Mouse (Mus musculus): ENCODE data around the gene Ccdc62. TPM values are rescaled to one million over a fixed set of nuclear protein-coding genes. Genes with fewer than 3 reads are reported as not detected.
A peak's percentile ranks its signal among the peaks of the same experiment; 100 is the strongest.

Ccdc62 gene
- polyA plus RNA-seq, 1 experiment: 3.3 TPM

DNA sequence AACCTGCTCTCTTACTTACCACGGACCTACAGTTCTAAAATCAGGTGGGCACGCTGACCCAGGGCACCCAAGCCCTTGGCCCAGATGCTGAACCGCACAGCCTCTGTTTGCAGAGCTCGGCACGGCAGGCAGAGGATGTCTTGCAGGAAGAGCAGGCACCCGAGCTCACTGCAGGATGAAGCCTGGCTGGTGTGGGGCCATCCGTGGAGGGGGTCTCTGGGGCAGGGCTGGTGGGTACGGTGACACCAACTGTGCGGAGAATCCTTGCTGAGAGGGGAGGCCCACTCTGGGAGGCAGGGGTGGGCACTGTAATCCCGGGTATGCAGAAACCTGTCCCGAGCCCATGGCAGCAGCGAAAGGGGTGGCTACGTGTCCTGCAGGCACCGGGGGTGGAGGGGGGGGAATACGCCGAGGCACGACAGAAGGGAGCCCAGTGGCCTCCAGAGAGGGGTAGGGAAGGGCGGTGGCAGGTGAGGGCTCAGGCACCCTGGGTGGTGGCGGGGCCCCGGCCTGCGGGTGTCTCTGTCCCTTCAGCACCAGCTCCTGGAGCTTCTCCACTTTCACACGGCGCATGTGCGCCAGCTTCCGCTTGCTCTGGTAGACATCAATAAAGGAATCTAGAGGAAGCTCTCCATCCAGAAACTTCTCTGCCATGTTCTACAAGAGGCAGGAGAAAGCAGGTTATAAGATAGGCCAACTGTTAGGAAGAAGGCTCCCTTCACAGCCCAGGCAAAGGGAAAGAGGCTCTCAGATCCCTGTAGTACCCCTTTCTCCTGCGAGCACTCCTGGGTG is 75.8 kb downstream of the Ccdc62 start:
- Histone ChIP-seq H3K4me3 (ENCODE audit: insufficient read depth, low read length) (no peak overlapping the region), H3K4me1 (ENCODE audit: control insufficient read depth, insufficient read depth, low read length) (peaks cover 15% of the 10 kb centered on the region), H3K27ac (ENCODE audit: insufficient read depth, low read depth, low read length) (no peak overlapping the region)
- TF ChIP-seq CTCF (IDR thresholded peaks at IDR 0.05; ENCODE audit: low read depth, low read length) (no peak), POLR2A (IDR thresholded peaks at IDR 0.05; ENCODE audit: borderline replicate concordance, low read depth, low read length) (no peak)

DNA sequence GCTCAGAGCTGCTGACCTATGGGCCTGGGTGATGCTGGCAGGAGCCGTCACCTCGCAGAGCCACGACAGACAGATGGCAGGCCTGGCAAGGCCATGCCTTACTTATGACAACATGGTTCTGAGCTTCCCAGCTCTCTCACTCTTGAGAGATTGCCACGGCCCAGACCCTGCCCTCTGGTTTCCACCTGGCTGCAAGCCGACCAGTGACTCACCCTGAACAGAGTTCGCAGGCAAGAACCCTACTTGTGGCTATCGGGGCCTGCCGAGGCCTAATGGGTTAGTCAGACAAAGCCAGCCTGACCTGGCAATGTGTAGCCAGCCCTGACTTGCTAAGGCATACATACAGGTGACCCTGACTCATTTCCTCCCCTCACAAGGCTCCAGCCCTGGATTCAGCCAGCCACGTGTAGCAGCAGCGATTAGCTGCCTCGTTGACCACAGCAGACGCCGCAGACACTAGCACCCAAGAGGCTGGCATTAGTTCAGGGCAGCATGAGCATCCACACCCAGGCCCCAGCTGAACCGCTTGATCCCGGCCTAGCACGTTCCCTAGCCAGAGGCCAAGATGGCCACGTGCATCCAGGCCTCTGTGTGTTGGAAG is 76.5 kb downstream of the Ccdc62 start:
- TF ChIP-seq POLR2A (IDR thresholded peaks at IDR 0.05; ENCODE audit: borderline replicate concordance, low read depth, low read length) (no peak), CTCF (IDR thresholded peaks at IDR 0.05; ENCODE audit: low read depth, low read length) (no peak)
- Histone ChIP-seq H3K4me1 (ENCODE audit: control insufficient read depth, insufficient read depth, low read length) (peaks cover 21% of the 10 kb centered on the region), H3K4me3 (ENCODE audit: insufficient read depth, low read length) (no peak overlapping the region), H3K27ac (ENCODE audit: insufficient read depth, low read depth, low read length) (no peak overlapping the region)

DNA sequence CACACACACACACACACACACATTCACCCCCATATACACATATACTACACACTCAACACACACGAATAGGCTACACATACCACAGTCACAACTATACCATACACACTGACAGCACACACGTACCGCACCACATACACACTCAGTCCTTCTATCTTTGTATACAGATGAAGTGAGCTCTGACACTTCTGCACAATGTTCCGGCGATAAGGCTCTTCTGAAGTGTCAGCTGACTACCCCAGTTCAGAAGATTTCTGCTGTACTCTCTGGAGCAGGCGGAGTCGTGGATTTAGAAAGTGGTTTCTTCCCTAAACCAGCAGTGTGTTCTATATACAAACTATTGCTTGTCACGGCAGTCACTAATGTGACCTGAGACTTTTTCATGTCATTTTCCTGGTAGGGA is 79.6 kb downstream of the Ccdc62 start:
- Histone ChIP-seq H3K27ac (ENCODE audit: insufficient read depth, low read depth, low read length) (no peak overlapping the region), H3K4me3 (ENCODE audit: insufficient read depth, low read length) (no peak overlapping the region), H3K4me1 (ENCODE audit: control insufficient read depth, insufficient read depth, low read length) (peaks cover 47% of the 10 kb centered on the region)
- TF ChIP-seq POLR2A (IDR thresholded peaks at IDR 0.05; ENCODE audit: borderline replicate concordance, low read depth, low read length): no peak
- TF ChIP-seq CTCF (IDR thresholded peaks at IDR 0.05; ENCODE audit: low read depth, low read length): no peak

DNA sequence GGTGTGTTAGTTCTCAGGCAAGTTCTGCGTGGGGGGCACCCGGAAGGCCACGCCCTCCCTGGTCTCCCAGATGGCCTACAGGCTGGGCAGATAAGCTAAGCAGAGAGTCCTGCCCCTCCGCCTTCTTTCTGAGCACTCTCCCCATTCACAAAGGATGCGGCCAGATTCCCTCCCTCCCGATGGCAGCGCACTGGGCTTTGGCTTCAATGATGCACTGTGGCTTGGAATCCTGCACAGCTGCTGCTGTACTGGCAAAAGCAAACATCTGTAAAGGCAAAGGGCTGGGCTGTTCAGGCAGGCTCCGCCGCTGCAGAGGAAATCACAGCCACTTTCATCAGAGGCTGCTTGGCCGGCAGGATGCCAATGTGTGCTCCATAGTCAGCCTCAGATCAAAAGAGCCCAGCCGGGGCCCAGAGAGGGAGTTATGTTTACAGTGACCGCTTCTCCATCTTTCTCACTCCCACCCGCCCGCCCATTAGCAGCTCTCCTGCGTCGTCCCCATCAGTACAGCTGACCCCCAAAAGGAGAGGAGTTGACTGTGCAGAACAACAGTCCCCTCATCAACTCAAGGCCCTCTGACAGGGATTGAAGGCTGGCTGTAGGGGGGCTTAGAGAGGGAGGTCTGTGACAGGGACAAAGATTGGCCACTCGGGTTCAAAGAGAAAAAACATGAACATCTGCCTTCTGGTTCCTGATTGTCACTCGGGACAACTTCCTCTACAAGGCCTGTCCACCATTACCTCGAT is 80.6 kb downstream of the Ccdc62 start:
- TF ChIP-seq CTCF (IDR thresholded peaks at IDR 0.05; ENCODE audit: low read depth, low read length) (no peak), POLR2A (IDR thresholded peaks at IDR 0.05; ENCODE audit: borderline replicate concordance, low read depth, low read length) (no peak)
- Histone ChIP-seq H3K4me3 (ENCODE audit: insufficient read depth, low read length) (peak overlapping the region; percentile 34), H3K27ac (ENCODE audit: insufficient read depth, low read depth, low read length) (peak overlapping the region; percentile 58), H3K4me1 (ENCODE audit: control insufficient read depth, insufficient read depth, low read length) (peaks cover 56% of the 10 kb centered on the region)

DNA sequence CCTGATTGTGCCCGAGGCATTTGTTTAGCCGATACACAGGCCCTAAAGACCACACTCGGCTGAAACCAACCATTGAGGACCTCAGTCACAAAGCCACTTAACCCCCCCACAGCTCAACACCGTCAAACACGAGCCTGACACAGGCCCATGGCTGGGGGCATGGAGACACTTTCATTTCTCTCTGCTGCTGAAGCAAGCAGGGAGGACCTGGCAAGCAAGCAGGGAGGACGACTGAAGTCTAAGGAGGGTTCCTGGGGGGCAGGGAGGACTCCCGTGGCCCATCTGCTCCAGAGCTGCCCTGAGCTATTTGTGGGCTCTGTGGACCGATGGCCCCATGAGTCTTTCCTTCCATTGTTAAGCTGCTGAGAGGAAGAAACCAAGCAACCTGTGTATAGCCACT is 81.4 kb downstream of the Ccdc62 start:
- Histone ChIP-seq H3K27ac (ENCODE audit: insufficient read depth, low read depth, low read length) (peak overlapping the region; percentile 58), H3K4me3 (ENCODE audit: insufficient read depth, low read length) (peak overlapping the region; percentile 34), H3K4me1 (ENCODE audit: control insufficient read depth, insufficient read depth, low read length) (peaks cover 64% of the 10 kb centered on the region)
- TF ChIP-seq POLR2A (IDR thresholded peaks at IDR 0.05; ENCODE audit: borderline replicate concordance, low read depth, low read length) (no peak), CTCF (IDR thresholded peaks at IDR 0.05; ENCODE audit: low read depth, low read length) (no peak)

DNA sequence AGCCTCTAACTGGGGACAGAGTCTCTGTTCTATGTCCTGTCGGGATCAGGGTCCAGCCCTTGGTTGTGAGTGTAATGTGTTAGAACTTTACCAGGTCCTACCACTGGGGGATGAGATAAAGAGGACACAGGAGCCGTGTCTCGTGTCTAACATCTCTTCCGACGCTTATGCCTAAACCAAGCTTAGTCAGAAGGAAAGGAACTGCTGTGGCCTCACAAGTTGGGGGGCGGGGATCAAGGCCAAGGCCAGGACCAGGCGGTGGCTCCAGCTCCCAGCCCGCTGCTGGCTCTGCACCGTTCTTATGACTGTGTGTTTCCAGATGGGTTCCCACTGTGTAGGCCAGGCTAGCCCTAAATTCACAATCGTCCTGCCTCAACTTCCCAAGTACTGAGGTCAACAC is 82.4 kb downstream of the Ccdc62 start:
- Histone ChIP-seq H3K27ac (ENCODE audit: insufficient read depth, low read depth, low read length) (no peak overlapping the region), H3K4me3 (ENCODE audit: insufficient read depth, low read length) (no peak overlapping the region), H3K4me1 (ENCODE audit: control insufficient read depth, insufficient read depth, low read length) (peaks cover 72% of the 10 kb centered on the region)
- TF ChIP-seq CTCF (IDR thresholded peaks at IDR 0.05; ENCODE audit: low read depth, low read length): no peak
- TF ChIP-seq POLR2A (IDR thresholded peaks at IDR 0.05; ENCODE audit: borderline replicate concordance, low read depth, low read length): no peak

DNA sequence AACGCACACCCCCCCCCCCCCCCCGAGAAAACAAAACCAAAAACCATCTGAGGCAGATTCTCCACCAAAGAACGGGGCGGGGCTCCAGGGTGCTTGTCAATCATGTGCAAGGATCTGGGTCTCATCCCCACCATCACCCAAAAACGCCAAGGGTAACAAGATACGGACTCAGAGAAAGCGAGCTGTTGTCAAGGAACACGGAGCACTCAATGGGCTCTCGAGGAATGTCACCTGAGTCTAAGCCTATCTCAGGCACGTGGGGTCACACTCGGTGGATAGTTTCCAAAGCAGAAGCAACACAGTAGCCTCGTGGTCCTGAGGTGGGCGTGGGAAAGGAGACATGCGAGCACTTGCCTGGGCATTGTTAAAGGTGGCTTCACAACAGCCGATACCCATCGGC is 83.3 kb downstream of the Ccdc62 start:
- Histone ChIP-seq H3K4me1 (ENCODE audit: control insufficient read depth, insufficient read depth, low read length) (peaks cover 81% of the 10 kb centered on the region), H3K27ac (ENCODE audit: insufficient read depth, low read depth, low read length) (no peak overlapping the region), H3K4me3 (ENCODE audit: insufficient read depth, low read length) (no peak overlapping the region)
- TF ChIP-seq CTCF (IDR thresholded peaks at IDR 0.05; ENCODE audit: low read depth, low read length) (no peak), POLR2A (IDR thresholded peaks at IDR 0.05; ENCODE audit: borderline replicate concordance, low read depth, low read length) (no peak)

DNA sequence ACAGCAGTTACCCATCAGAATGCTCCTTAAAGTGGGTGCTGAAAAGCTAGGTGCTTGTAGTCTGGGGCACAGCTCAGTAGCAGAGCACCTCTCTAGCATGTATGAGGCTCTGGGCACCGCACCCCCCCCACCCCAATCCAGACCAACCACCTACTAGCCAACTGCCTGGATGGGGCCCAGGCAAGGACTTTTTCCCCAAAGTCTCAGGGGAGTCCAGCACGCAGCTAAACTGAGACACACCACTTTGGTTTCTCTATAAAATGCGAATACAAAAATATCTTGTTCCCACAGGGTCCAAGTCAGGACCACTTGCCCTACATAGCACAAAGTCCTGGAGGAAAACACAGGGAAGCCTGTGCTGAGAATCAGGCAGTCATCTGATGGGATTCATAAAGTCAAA is 83.7 kb downstream of the Ccdc62 start:
- Histone ChIP-seq H3K4me3 (ENCODE audit: insufficient read depth, low read length) (no peak overlapping the region), H3K4me1 (ENCODE audit: control insufficient read depth, insufficient read depth, low read length) (peaks cover 85% of the 10 kb centered on the region)

DNA sequence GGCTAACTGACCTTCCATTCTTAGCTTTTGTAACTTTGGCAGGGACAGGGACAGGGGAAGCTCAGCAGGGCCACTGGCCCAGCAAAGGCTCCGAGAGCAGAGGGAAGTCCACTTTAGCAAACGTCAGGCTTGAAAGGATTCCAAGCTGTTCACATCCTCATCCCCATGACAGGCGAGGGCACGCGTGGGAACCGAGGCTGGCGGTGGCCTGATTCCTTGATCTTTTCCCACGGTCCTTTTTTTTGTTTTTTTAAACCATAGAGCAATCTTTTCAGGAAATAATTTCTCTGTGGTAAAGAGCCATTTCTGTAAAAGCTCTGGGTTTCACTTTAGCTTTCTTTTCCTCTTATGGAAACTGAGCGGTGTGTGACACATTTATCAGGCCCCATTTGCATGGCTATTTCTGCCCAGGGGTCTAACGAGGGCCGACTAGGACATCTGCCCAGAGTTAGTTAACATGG is 84.3 kb downstream of the Ccdc62 start:
- no peak for TF ChIP-seq CTCF (IDR thresholded peaks at IDR 0.05; ENCODE audit: low read depth, low read length)
- TF ChIP-seq POLR2A (IDR thresholded peaks at IDR 0.05; ENCODE audit: borderline replicate concordance, low read depth, low read length): no peak
- peak overlapping the region; percentile 17 for H3K27ac ChIP-seq (ENCODE audit: insufficient read depth, low read depth, low read length)
- H3K4me3 ChIP-seq (ENCODE audit: insufficient read depth, low read length): peak overlapping the region; percentile 12; the same call in 1 of the 2 replicates
- H3K4me1 ChIP-seq (ENCODE audit: control insufficient read depth, insufficient read depth, low read length): peaks cover 87% of the 10 kb centered on the region

More for the DNA sequence above, 83.7 kb downstream of the Ccdc62 start:
- no peak for TF ChIP-seq CTCF (IDR thresholded peaks at IDR 0.05; ENCODE audit: low read depth, low read length)
- no peak for TF ChIP-seq POLR2A (IDR thresholded peaks at IDR 0.05; ENCODE audit: borderline replicate concordance, low read depth, low read length)
- H3K27ac ChIP-seq (ENCODE audit: insufficient read depth, low read depth, low read length): peak overlapping the region; percentile 15
